Mouse (Mus musculus) olfactory bulb, adult 2 months (tissue): Measurements from ENCODE around the gene Gm43064. TPM values are rescaled to one million over a fixed set of nuclear protein-coding genes. Genes with fewer than 3 reads are reported as not detected.

Experiments used
- H3K27ac ChIP-seq: fragments of 200-500 bp; 2 replicates; pipeline ENCODE4 v1.5.1; 2012; ENCODE audit warnings: low read depth, low read length; ENCODE audit not compliant: insufficient read depth
- H3K4me1 ChIP-seq: fragments of 200-500 bp; 2 replicates; pipeline ENCODE4 v1.6.1; 2012; ENCODE audit warnings: low read length; ENCODE audit not compliant: control insufficient read depth, insufficient read depth
- H3K4me3 ChIP-seq: fragments of 200-500 bp; 2 replicates; pipeline ENCODE4 v1.5.1; 2012; ENCODE audit warnings: mild to moderate bottlenecking, low read depth, low read length, moderate library complexity; ENCODE audit not compliant: insufficient read depth
- CTCF ChIP-seq: fragments of 200-500 bp; IDR thresholded peaks from 2 replicates; pipeline ENCODE4 v1.5.1; 2012; ENCODE audit warnings: low read depth, mild to moderate bottlenecking, low read length, moderate library complexity; ENCODE audit not compliant: insufficient read depth
- POLR2A ChIP-seq: fragments of 200-500 bp; IDR thresholded peaks from 2 replicates; pipeline ENCODE4 v1.6.1; 2012; ENCODE audit warnings: mild to moderate bottlenecking, low read depth, low read length, moderate library complexity; ENCODE audit not compliant: insufficient read depth
- WGBS: fragments of 180-500 bp; shearing (Covaris S2); methylation state at CpG from one replicate; pipeline ENCODE4 v1.1.7; 2018; 5-methylcytosine and 5-hydroxymethylcytosine counted together
- polyA plus RNA-seq: library from polyadenylated mRNA; stranded (reverse); fragments of >200 nt; gene quantifications from 2 replicates; pipeline ENCODE4 v1.2.4, GENCODE M21; 2012; ENCODE audit warnings: low replicate concordance; ENCODE audit not compliant: missing spikeins, insufficient read depth, insufficient read length

Gm43064 gene
- polyA plus RNA-seq, 1 experiment, result not detected

GRCm38 (mm10) chr3:103887581-103887980 is 78.2 kb downstream of the Gm43064 start:
- WGBS, result 12% methylated on average over 3 of the region's 3 CpGs
- Histone ChIP-seq H3K4me3 (no peak overlapping the region), H3K4me1 (peaks cover 7% of the 10 kb centered on the region), H3K27ac (no peak overlapping the region)
- no peak for TF ChIP-seq CTCF
- no peak for TF ChIP-seq POLR2A

Other genes with a start within 250 kb of the Gm43064 start
- 104 and 138 TPM in 2 replicates for gene Syt6, start 234.3 kb upstream of the Gm43064 start, polyA plus RNA-seq
- gene Atg4a-ps, start 163.5 kb upstream of the Gm43064 start, polyA plus RNA-seq, result not detected in 2 replicates
- not detected in 2 replicates for gene Olfml3, start 71.6 kb upstream of the Gm43064 start, polyA plus RNA-seq
- not detected in 2 replicates for gene Gm10964, start 70.2 kb upstream of the Gm43064 start, polyA plus RNA-seq
- 438 TPM in 1 of 2 replicates, not detected in the other for gene Hipk1, start 18.0 kb upstream of the Gm43064 start, polyA plus RNA-seq
- gene Dclre1b, start 129 bp upstream of the Gm43064 start, polyA plus RNA-seq, result not detected in 2 replicates
- gene Ap4b1, start 53 bp upstream of the Gm43064 start, polyA plus RNA-seq, result not detected in 2 replicates
- gene Bcl2l15, start 23.0 kb downstream of the Gm43064 start, polyA plus RNA-seq, result not detected in 2 replicates
- gene Ptpn22, start 50.2 kb downstream of the Gm43064 start, polyA plus RNA-seq, result not detected in 2 replicates
- not detected in 2 replicates for gene Rsbn1, start 104.5 kb downstream of the Gm43064 start, polyA plus RNA-seq
- not detected in 2 replicates for gene Phtf1, start 158.5 kb downstream of the Gm43064 start, polyA plus RNA-seq